ENCODE assay signal across 16 mouse cellular contexts in the genomic region with DNA sequence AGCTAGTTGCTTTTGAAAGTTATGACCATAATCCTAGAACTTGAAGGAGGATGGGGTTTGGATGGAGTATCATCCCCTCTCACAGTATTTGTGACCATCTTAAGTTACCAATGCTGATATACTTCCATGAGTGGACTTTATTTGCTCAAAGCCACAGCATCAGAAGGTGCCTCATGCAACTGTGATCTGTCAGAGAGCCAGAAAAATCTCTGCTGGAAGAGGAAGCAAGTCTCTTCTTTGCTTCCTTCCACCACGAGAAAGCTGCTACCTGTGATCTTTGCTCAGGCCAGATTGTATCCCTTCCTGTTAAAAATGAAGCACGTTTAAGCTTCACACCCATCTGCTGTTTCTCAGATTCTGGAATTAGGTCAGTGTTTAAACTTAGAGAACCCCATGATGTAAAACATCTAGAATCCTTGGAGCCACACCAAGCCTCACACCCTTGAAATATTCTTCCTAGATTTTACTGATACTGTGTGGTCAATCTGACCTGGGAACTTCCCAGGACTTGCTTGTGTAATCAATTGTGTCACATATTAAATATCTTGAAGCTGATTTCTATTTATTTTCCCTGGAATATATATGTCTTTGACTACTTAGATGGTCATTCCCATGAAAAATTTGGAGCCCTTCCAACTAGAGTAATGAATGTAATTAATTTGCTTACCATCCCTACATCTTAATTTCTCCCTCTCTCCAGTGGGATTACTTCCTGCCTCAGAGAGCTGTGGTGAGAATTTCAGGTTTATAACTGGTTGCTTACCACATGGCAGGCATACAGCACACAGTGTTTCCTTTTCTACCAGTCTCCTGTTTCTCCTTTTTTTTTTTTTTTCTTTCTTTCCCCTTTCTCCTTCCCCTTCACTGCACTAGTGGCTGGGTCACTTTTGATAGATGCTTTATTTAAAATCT. TPM values are rescaled to one million over a fixed set of nuclear protein-coding genes. Genes with fewer than 3 reads are reported as not detected.
A peak's percentile ranks its signal among the peaks of the same experiment; 100 is the strongest.
DNase-seq lines count a peak whose midpoint lies in the region; ATAC-seq and TF ChIP-seq lines count a peak whose summit lies in the region.
"Had no signal": no experiment of that assay in that cellular context is flagged by ENCODE, and none has a peak within 500 bp of the region (broad histone marks: within the 10 kb centered on the region; RNA-seq: fewer than 3 reads in every experiment).

No protein-coding gene starts in this region.

- no peaks in the 10 kb centered on the region for H3K36me3 ChIP-seq in kidney, postnatal 0 days (ENCODE audit: insufficient read depth, low read length)
- no peaks in the 10 kb centered on the region for H3K36me3 ChIP-seq in midbrain, postnatal 0 days (ENCODE audit: insufficient read depth, low read length)
- H3K36me3 ChIP-seq: heart, embryonic 13.5 days; limb, embryonic 10.5 days had no signal

- H3K4me1 ChIP-seq in kidney, postnatal 0 days (replicated peaks; ENCODE audit: insufficient read depth, low read length) = 0 out of 2 replicates have a peak, but pooled peaks cover 4% of the 10 kb centered on the region
- no peaks in the 10 kb centered on the region for H3K4me1 ChIP-seq in midbrain, postnatal 0 days (ENCODE audit: insufficient read depth, low read length)
- H3K4me1 ChIP-seq: heart, embryonic 13.5 days; limb, embryonic 10.5 days had no signal

- H3K4me2 ChIP-seq in kidney, postnatal 0 days (ENCODE audit: low read length) = no peak overlapping the region
- no peak overlapping the region for H3K4me2 ChIP-seq in midbrain, postnatal 0 days (ENCODE audit: low read depth, low read length, poor library complexity, severe bottlenecking)
- H3K4me2 ChIP-seq: heart, embryonic 13.5 days had no signal

- ATAC-seq in kidney, postnatal 0 days (replicated peaks; ENCODE audit: low FRiP score, low read depth) = no peak
- peak; percentile 38; the same call in 1 of the 2 replicates for ATAC-seq in midbrain, postnatal 0 days (ENCODE audit: low FRiP score)
- ATAC-seq: liver, postnatal 0 days had no signal

- H3K9me3 ChIP-seq in kidney, postnatal 0 days (replicated peaks; ENCODE audit: low read length) = no peaks in the 10 kb centered on the region
- H3K9me3 ChIP-seq in midbrain, postnatal 0 days (ENCODE audit: low read length) = no peaks in the 10 kb centered on the region
- H3K9me3 ChIP-seq: heart, embryonic 13.5 days; limb, embryonic 10.5 days had no signal

- 42% methylated on average over 2 of the region's 2 CpGs for WGBS in kidney, postnatal 0 days
- WGBS in midbrain, postnatal 0 days = 71% methylated on average over 2 of the region's 2 CpGs

- peak; percentile 9 for DNase-seq in kidney, postnatal 0 days (ENCODE audit: low spot score)
- no peak for DNase-seq in kidney, postnatal 14 days
- peak; percentile 27 for DNase-seq in cerebellum, adult 11-12 months
- peak; percentile 33 for DNase-seq in cerebellum, adult 9-11 months
- peak; percentile 66 for DNase-seq in midbrain, postnatal 0 days (ENCODE audit: low spot score)
- DNase-seq in thymus, postnatal 14 days = no peak
- no peak for DNase-seq in heart, postnatal 14 days
- DNase-seq: adrenal gland, adult 8-10 months; gastrocnemius, adult 2 months; kidney, adult 8-10 months; liver, postnatal 0 days; right cerebral cortex, postnatal 25 days had no signal

- intact Hi-C loops in heart, postnatal 14 days (cut with DNase I) = no loop called here

- no peak for TF ChIP-seq CTCF in kidney, postnatal 0 days (IDR thresholded peaks at IDR 0.05; ENCODE audit: low read depth)
- TF ChIP-seq CTCF in midbrain, postnatal 0 days (IDR thresholded peaks at IDR 0.05) = no peak

- H3K9ac ChIP-seq in kidney, postnatal 0 days (ENCODE audit: low read depth, low read length) = no peak overlapping the region
- no peak overlapping the region for H3K9ac ChIP-seq in midbrain, postnatal 0 days (replicated peaks; ENCODE audit: low read length, poor library complexity, severe bottlenecking)
- H3K9ac ChIP-seq: heart, embryonic 13.5 days; liver, postnatal 0 days had no signal

- H3K4me3 ChIP-seq in kidney, postnatal 0 days (replicated peaks; ENCODE audit: low read depth, low read length) = no peak overlapping the region
- H3K4me3 ChIP-seq in midbrain, postnatal 0 days (ENCODE audit: low read depth, low read length) = no peak overlapping the region
- H3K4me3 ChIP-seq: gastrocnemius, adult 2 months; heart, embryonic 13.5 days; layer of hippocampus, adult 2 months; limb, embryonic 10.5 days had no signal

- no peaks in the 10 kb centered on the region for H3K27me3 ChIP-seq in kidney, postnatal 0 days (ENCODE audit: insufficient read depth, low read length)
- no peaks in the 10 kb centered on the region for H3K27me3 ChIP-seq in midbrain, postnatal 0 days (ENCODE audit: insufficient read depth, low read length)
- H3K27me3 ChIP-seq: heart, embryonic 13.5 days had no signal

- no peak overlapping the region for H3K27ac ChIP-seq in kidney, postnatal 0 days
- H3K27ac ChIP-seq in midbrain, postnatal 0 days (ENCODE audit: low read depth, low read length) = no peak overlapping the region
- H3K27ac ChIP-seq: gastrocnemius, adult 2 months; heart, embryonic 13.5 days; layer of hippocampus, adult 2 months; limb, embryonic 10.5 days had no signal

RNA-seq across cellular contexts. Expression of gene Tmem229a, which starts 56.5 kb away (rescaled TPM):
- polyA plus RNA-seq in kidney, postnatal 0 days (2015; fragmentation: Nextera tagmentation; extraction: Ambion mirVana) = 17.3 and 20.8 TPM in 2 replicates
- 20.8 and 21.1 TPM in 2 replicates for total RNA-seq in midbrain, postnatal 0 days (2014; rRNA removed)
- 5.1 and 5.7 TPM in 2 replicates for polyA plus RNA-seq in midbrain, postnatal 0 days (2015; fragmentation: Nextera tagmentation; extraction: Ambion mirVana)
- total RNA-seq in heart, postnatal 14 days (2021) = under 1 TPM in 1 of 2 experiments, not detected in 1; 0.07 TPM
- total RNA-seq: megakaryocyte progenitor cell, adult 5-6 weeks had no signal

Comparison
In these comparisons a context has a peak if more than half of its experiments do, and no peak if none do; other contexts are left out.
1. DNase-seq: peak in kidney, postnatal 0 days (single experiment), cerebellum, adult 11-12 months (single experiment), cerebellum, adult 9-11 months (single experiment) and midbrain, postnatal 0 days (single experiment); none in kidney, postnatal 14 days (single experiment), thymus, postnatal 14 days (single experiment) and heart, postnatal 14 days (0 of 2).
2. RNA of gene Tmem229a, which starts 56.5 kb away (total RNA-seq): 20.8 to 21.1 TPM in midbrain, postnatal 0 days; 0.07 TPM in heart, postnatal 14 days; every median in the first group is over 10 times any median in the second.